Mouse (Mus musculus): ENCODE data around the gene Irf2.

The Irf2 gene

GRCm38 (mm10) chr8:46881755-46882419, 142.4 kb downstream of the Irf2 start:
- no peak for DNase-seq (ENCODE audit: low spot score)

GRCm38 (mm10) chr8:46882743-46883142, 143.2 kb downstream of the Irf2 start:
- peak; percentile 18 for DNase-seq (ENCODE audit: low spot score)

GRCm38 (mm10) chr8:46883232-46884000, 143.9 kb downstream of the Irf2 start:
- DNase-seq (ENCODE audit: low spot score), result no peak

GRCm38 (mm10) chr8:46885786-46886185, 146.3 kb downstream of the Irf2 start:
- no peak for DNase-seq (ENCODE audit: low spot score)

GRCm38 (mm10) chr8:46886216-46886615, 146.7 kb downstream of the Irf2 start:
- DNase-seq (ENCODE audit: low spot score), result no peak

GRCm38 (mm10) chr8:46887396-46887795, 147.9 kb downstream of the Irf2 start:
- no peak for DNase-seq (ENCODE audit: low spot score)

GRCm38 (mm10) chr8:46888575-46888974, 149.0 kb downstream of the Irf2 start:
- DNase-seq (ENCODE audit: low spot score), result no peak

- no peak for DNase-seq (ENCODE audit: low spot score)
Measured at GRCm38 (mm10) chr8:46890241-46890640, 150.7 kb downstream of the Irf2 start.

- peak; percentile 29 for DNase-seq (ENCODE audit: low spot score)
Measured at GRCm38 (mm10) chr8:46892511-46893273, 153.2 kb downstream of the Irf2 start.

- DNase-seq (ENCODE audit: low spot score), result no peak
Measured at GRCm38 (mm10) chr8:46894385-46894784, 154.9 kb downstream of the Irf2 start.

- DNase-seq (ENCODE audit: low spot score), result no peak
Measured at GRCm38 (mm10) chr8:46896005-46896404, 156.5 kb downstream of the Irf2 start.

GRCm38 (mm10) chr8:46896704-46897103, 157.2 kb downstream of the Irf2 start:
- no peak for DNase-seq (ENCODE audit: low spot score)
